Mouse (Mus musculus): ENCODE data around the gene Spink8.

DNA sequence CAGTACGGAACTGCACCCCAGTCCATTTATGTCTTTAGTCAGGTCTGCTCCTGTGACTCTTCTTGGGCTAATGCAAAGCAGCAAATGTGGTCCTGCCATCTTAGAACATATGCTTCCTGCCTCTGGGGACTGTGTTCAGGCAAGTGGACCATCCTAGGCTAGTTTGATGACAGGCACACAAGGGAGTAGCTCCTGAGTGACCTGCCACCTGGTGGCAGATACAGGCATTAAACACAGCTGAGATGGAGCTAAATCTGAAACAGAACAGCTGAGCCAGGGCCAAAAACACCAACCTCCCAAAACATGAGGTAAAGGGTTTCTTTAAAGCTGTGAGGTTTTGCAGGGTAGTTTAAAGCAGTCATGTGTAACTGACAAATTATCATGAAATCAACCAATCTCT is 14.0 kb upstream of the Spink8 start:
- peak; percentile 54 for TF ChIP-seq CTCF (conservative IDR thresholded peaks at IDR 0.05; ENCODE audit: insufficient read depth, insufficient read length, low read depth, low read length)
- TF ChIP-seq POLR2A (IDR thresholded peaks at IDR 0.05; ENCODE audit: low read depth, low read length) = no peak

All from kidney, adult 2 months (tissue).